In the genomic region with DNA sequence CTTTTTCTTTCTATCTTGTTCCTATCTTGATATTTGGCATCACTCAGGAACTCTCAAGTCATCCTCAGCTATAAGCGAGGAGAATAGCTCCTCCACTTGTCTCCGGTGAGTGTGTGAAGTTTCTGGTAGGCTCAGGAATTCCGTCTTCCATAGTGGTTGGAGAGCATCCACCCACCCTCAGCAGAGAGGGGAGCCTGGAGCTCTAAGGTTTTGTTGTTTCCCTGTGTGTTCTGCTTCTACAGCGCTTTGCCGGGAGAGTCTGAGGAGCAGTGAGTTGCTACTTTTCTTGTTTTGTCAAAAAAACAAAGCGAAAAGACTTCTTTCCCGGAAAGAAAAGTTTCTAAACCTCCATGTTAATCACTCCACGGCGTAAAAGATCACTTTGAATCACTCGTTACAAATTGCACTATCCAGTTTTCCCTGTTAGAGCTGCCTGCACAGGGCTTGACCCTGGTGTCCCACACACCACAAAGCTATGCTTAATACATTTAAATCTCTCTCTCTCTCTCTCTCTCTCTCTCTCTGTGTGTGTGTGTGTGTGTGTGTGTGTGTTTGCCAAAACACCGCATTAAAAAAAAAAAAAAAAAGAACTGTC, we compare ENCODE assay signal across 7 mouse cellular contexts. TPM values are rescaled to one million over a fixed set of nuclear protein-coding genes. Genes with fewer than 3 reads are reported as not detected.
A peak's percentile ranks its signal among the peaks of the same experiment; 100 is the strongest.
DNase-seq lines count a peak whose midpoint lies in the region; ATAC-seq and TF ChIP-seq lines count a peak whose summit lies in the region.

No protein-coding gene starts in this region.

- no peak for TF ChIP-seq POLR2A in limb, embryonic 14.5 days (IDR thresholded peaks at IDR 0.05; ENCODE audit: borderline replicate concordance, extremely low read depth, insufficient read depth, insufficient read length)

- H3K27me3 ChIP-seq in forebrain, embryonic 13.5 days, result peaks cover 9% of the 10 kb centered on the region; the same call in 1 of the 2 replicates
- no peaks in the 10 kb centered on the region for H3K27me3 ChIP-seq in hindbrain, embryonic 16.5 days (replicated peaks; ENCODE audit: control insufficient read depth, insufficient read depth, low read length)
- H3K27me3 ChIP-seq in limb, embryonic 14.5 days (ENCODE audit: control insufficient read depth, insufficient read depth, low read length), result no peaks in the 10 kb centered on the region

- WGBS in forebrain, embryonic 13.5 days, result 4% methylated on average over 11 of the region's 11 CpGs
- 3% methylated on average over 11 of the region's 11 CpGs for WGBS in hindbrain, embryonic 16.5 days
- WGBS in limb, embryonic 14.5 days, result 10% methylated on average over 11 of the region's 11 CpGs

- no peaks in the 10 kb centered on the region for H3K9me3 ChIP-seq in forebrain, embryonic 13.5 days (replicated peaks)
- H3K9me3 ChIP-seq in hindbrain, embryonic 16.5 days (ENCODE audit: control insufficient read depth, low read length), result no peaks in the 10 kb centered on the region
- no peaks in the 10 kb centered on the region for H3K9me3 ChIP-seq in limb, embryonic 14.5 days (ENCODE audit: control insufficient read depth, low read length)

- H3K4me2 ChIP-seq in forebrain, embryonic 13.5 days, result peak overlapping the region; percentile 90
- H3K4me2 ChIP-seq in hindbrain, embryonic 16.5 days (ENCODE audit: low read length), result peak overlapping the region; percentile 67
- peak overlapping the region; percentile 95 for H3K4me2 ChIP-seq in limb, embryonic 14.5 days (replicated peaks; ENCODE audit: low read depth, low read length, severe bottlenecking)

- no peaks in the 10 kb centered on the region for H3K36me3 ChIP-seq in forebrain, embryonic 13.5 days (ENCODE audit: poor library complexity, severe bottlenecking)
- H3K36me3 ChIP-seq in hindbrain, embryonic 16.5 days (ENCODE audit: control insufficient read depth, insufficient read depth, low read length), result no peaks in the 10 kb centered on the region
- H3K36me3 ChIP-seq in limb, embryonic 14.5 days (ENCODE audit: control insufficient read depth, insufficient read depth, low read length), result no peaks in the 10 kb centered on the region

- peak overlapping the region; percentile 63 for H3K4me3 ChIP-seq in forebrain, embryonic 13.5 days
- H3K4me3 ChIP-seq in hindbrain, embryonic 16.5 days (ENCODE audit: low read length), result peak overlapping the region; percentile 74
- H3K4me3 ChIP-seq in limb, embryonic 14.5 days (replicated peaks; ENCODE audit: low read length), result peak overlapping the region; percentile 71

- peak overlapping the region; percentile 87 for H3K27ac ChIP-seq in forebrain, embryonic 13.5 days
- peak overlapping the region; percentile 34; the same call in 1 of the 2 replicates for H3K27ac ChIP-seq in hindbrain, embryonic 16.5 days (ENCODE audit: low read depth, low read length)
- H3K27ac ChIP-seq in limb, embryonic 14.5 days (replicated peaks; ENCODE audit: low read depth, low read length), result no peak overlapping the region

- DNase-seq in right cerebral cortex, adult 18-20 months, result peak; percentile 17
- no peak for DNase-seq in right cerebral cortex, postnatal 36 days (ENCODE audit: low spot score in 2 of 2)
- peak; percentile 42 for DNase-seq in limb, embryonic 14.5 days (ENCODE audit: low spot score)
- DNase-seq in right cerebral cortex, postnatal 25 days, result peak; percentile 27
- DNase-seq in urinary bladder, adult 18-20 months (ENCODE audit: low spot score in 2 of 2), result no peak

- no peak for ATAC-seq in forebrain, embryonic 13.5 days
- ATAC-seq in hindbrain, embryonic 16.5 days, result peak; percentile 56; the same call in 1 of the 2 replicates
- no peak for ATAC-seq in limb, embryonic 14.5 days (ENCODE audit: low FRiP score, low read depth)

- H3K9ac ChIP-seq in forebrain, embryonic 13.5 days, result peak overlapping the region; percentile 76
- peak overlapping the region; percentile 90 for H3K9ac ChIP-seq in hindbrain, embryonic 16.5 days (ENCODE audit: low read depth, low read length)
- H3K9ac ChIP-seq in limb, embryonic 14.5 days (ENCODE audit: low read depth, low read length, severe bottlenecking), result peak overlapping the region; percentile 77

- peaks cover 14% of the 10 kb centered on the region for H3K4me1 ChIP-seq in forebrain, embryonic 13.5 days
- peaks cover 4% of the 10 kb centered on the region; the same call in 1 of the 2 replicates for H3K4me1 ChIP-seq in hindbrain, embryonic 16.5 days (ENCODE audit: control insufficient read depth, insufficient read depth, low read depth, low read length)
- peaks cover 3% of the 10 kb centered on the region; the same call in 1 of the 2 replicates for H3K4me1 ChIP-seq in limb, embryonic 14.5 days (ENCODE audit: control insufficient read depth, insufficient read depth, low read length)

RNA-seq across cellular contexts. Expression of gene Thsd7a, which starts 1.3 kb away (rescaled TPM):
- polyA plus RNA-seq in forebrain, embryonic 13.5 days (2015; fragmentation: Nextera tagmentation; extraction: Ambion mirVana), result 13.4 and 15.5 TPM in 2 replicates
- polyA plus RNA-seq in hindbrain, embryonic 16.5 days (2015; fragmentation: Nextera tagmentation; extraction: Ambion mirVana), result 21.9 and 25.4 TPM in 2 replicates
- polyA plus RNA-seq in limb, embryonic 14.5 days (2012; rRNA removed), result 2.7 and 3.0 TPM in 2 replicates
- polyA plus RNA-seq in limb, embryonic 14.5 days (2014; fragmentation: Nextera tagmentation; extraction: Ambion mirVana), result 5.5 and 5.8 TPM in 2 replicates

Comparison
In these comparisons a context has a peak if more than half of its experiments do, and no peak if none do; other contexts are left out.
1. DNase-seq: peak in right cerebral cortex, adult 18-20 months (single experiment), limb, embryonic 14.5 days (single experiment) and right cerebral cortex, postnatal 25 days (single experiment); none in right cerebral cortex, postnatal 36 days (0 of 2) and urinary bladder, adult 18-20 months (0 of 2).
2. Peak in every context shown above with its lines, with median percentiles within 50 percentile points of each other: H3K4me2 ChIP-seq, H3K4me3 ChIP-seq and H3K9ac ChIP-seq.